Mouse (Mus musculus): ENCODE data around the gene Rnf181. TPM values are rescaled to one million over a fixed set of nuclear protein-coding genes. Genes with fewer than 3 reads are reported as not detected.
A peak's percentile ranks its signal among the peaks of the same experiment; 100 is the strongest.

The Rnf181 gene
- polyA plus RNA-seq (2016; fragmentation: Nextera tagmentation; extraction: Ambion mirVana) = 106 and 111 TPM in 2 replicates

GRCm38 (mm10) chr6:72366844-72367443 lies at the start of gene Rnf181:
TSS of gene Rnf181 (minus strand) at chr6:72366956.
- Histone ChIP-seq H3K4me3 (no peak within 1 kb of the TSS), H3K9me3 (no peaks in the 10 kb centered on the region), H3K27me3 (replicated peaks; ENCODE audit: low read depth, poor library complexity, severe bottlenecking) (no peaks in the 10 kb centered on the region), H3K27ac (replicated peaks) (no peak within 1 kb of the TSS), H3K36me3 (replicated peaks) (no peaks in the 10 kb centered on the region), H3K4me1 (peaks cover 17% of the 10 kb centered on the region)
- 74% methylated on average over 4 of the region's 4 CpGs for WGBS
- no peak for DNase-seq (ENCODE audit: low spot score)

DNA sequence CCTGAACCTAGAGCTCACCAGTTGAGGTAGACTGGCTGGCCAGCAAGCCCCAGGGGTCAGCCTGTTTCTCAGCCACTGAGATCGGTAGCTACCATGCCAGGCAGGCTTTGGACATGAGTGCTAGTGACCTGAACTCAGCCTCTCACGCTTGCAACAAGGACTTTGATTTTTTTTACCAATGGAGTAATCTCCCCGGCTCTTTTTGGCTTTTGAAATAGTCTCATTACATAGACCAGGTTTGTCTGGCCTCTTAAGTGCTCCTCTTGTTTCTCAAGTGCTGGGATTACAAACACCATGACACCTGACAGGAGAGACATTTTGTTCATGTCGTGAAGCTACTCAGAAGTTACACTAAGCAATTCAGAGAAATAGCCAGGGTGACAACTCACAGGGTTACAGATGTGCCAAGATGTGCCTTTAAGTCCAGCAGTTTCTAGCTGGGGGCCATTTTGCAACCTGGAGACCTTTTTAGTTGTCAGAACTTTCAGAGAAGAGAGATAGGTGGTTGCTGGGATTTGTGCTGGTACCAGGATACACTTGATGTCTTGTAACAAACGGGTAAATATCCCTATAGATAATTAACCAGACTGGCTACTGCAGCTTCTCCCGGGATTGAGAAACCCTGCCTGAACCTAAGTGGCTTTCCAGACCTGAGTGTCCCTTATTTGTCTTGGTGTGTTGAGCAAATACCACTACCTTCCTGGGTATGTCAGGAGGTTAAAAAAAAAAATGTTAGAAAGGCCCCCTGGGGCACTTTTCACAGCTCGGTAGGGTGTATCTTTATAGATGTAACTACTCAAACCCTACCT lies 49.4 kb upstream of the Rnf181 start:
- Histone ChIP-seq H3K36me3 (replicated peaks) (peaks cover 42% of the 10 kb centered on the region), H3K4me3 (no peak overlapping the region), H3K4me1 (peaks cover 20% of the 10 kb centered on the region), H3K27me3 (replicated peaks; ENCODE audit: low read depth, poor library complexity, severe bottlenecking) (no peaks in the 10 kb centered on the region), H3K27ac (replicated peaks) (no peak overlapping the region), H3K9me3 (no peaks in the 10 kb centered on the region)
- DNase-seq (ENCODE audit: low spot score) = no peak
- WGBS = 85% methylated on average over 7 of the region's 7 CpGs

DNA sequence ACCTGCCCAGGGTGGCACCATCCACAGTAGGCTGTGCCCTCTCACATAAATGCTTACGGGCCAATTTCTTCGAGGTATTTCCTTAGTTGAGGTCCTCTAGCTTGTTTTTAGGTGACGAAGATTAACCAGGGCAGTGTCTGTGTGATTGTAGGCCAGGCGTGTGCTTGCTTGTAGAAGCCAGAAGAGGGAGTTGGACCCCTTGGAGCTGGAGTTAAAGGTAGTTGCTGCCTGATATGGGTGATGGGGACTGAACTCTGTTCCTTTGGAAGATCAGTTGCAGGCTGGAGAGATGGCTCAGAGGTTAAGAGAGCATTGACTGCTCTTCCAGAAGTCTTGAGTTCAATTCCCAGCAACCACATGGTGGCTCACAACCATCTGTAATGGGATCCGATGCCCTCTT lies 48.4 kb upstream of the Rnf181 start:
- H3K36me3 ChIP-seq (replicated peaks) = peaks cover 33% of the 10 kb centered on the region
- no peaks in the 10 kb centered on the region for H3K9me3 ChIP-seq
- 81% methylated on average over 5 of the region's 5 CpGs for WGBS
- H3K27me3 ChIP-seq (replicated peaks; ENCODE audit: low read depth, poor library complexity, severe bottlenecking) = no peaks in the 10 kb centered on the region
- H3K27ac ChIP-seq (replicated peaks) = no peak overlapping the region
- no peak for DNase-seq (ENCODE audit: low spot score)
- H3K4me3 ChIP-seq = peak overlapping the region; percentile 87
- peaks cover 20% of the 10 kb centered on the region for H3K4me1 ChIP-seq

- 1% methylated on average over 33 of the region's 33 CpGs for WGBS
- Histone ChIP-seq H3K27me3 (replicated peaks; ENCODE audit: low read depth, poor library complexity, severe bottlenecking) (no peaks in the 10 kb centered on the region), H3K27ac (replicated peaks) (peak within 1 kb of the TSS; percentile 88), H3K4me1 (peaks cover 20% of the 10 kb centered on the region), H3K4me3 (peak within 1 kb of the TSS; percentile 87), H3K36me3 (replicated peaks) (peaks cover 23% of the 10 kb centered on the region), H3K9me3 (no peaks in the 10 kb centered on the region)
- DNase-seq (ENCODE audit: low spot score) = peak; percentile 97
Measured at GRCm38 (mm10) chr6:72414076-72414756, 47.5 kb upstream of the Rnf181 start, which contains the start of gene Ggcx. TSS of gene Ggcx (plus strand) at chr6:72414308.

GRCm38 (mm10) chr6:72410518-72410917 lies 43.8 kb upstream of the Rnf181 start:
- no peak for DNase-seq (ENCODE audit: low spot score)
- Histone ChIP-seq H3K27ac (replicated peaks) (no peak overlapping the region), H3K27me3 (replicated peaks; ENCODE audit: low read depth, poor library complexity, severe bottlenecking) (no peaks in the 10 kb centered on the region), H3K4me1 (peaks cover 16% of the 10 kb centered on the region), H3K36me3 (replicated peaks) (no peaks in the 10 kb centered on the region), H3K4me3 (no peak overlapping the region), H3K9me3 (no peaks in the 10 kb centered on the region)
- 85% methylated on average over 7 of the region's 7 CpGs for WGBS

GRCm38 (mm10) chr6:72410003-72410402 lies 43.2 kb upstream of the Rnf181 start:
- no peaks in the 10 kb centered on the region for H3K36me3 ChIP-seq (replicated peaks)
- no peak for DNase-seq (ENCODE audit: low spot score)
- H3K9me3 ChIP-seq = no peaks in the 10 kb centered on the region
- peaks cover 12% of the 10 kb centered on the region for H3K4me1 ChIP-seq
- H3K27ac ChIP-seq (replicated peaks) = no peak overlapping the region
- no peak overlapping the region for H3K4me3 ChIP-seq
- 44% methylated on average over 1 of the region's 1 CpGs for WGBS
- no peaks in the 10 kb centered on the region for H3K27me3 ChIP-seq (replicated peaks; ENCODE audit: low read depth, poor library complexity, severe bottlenecking)

DNA sequence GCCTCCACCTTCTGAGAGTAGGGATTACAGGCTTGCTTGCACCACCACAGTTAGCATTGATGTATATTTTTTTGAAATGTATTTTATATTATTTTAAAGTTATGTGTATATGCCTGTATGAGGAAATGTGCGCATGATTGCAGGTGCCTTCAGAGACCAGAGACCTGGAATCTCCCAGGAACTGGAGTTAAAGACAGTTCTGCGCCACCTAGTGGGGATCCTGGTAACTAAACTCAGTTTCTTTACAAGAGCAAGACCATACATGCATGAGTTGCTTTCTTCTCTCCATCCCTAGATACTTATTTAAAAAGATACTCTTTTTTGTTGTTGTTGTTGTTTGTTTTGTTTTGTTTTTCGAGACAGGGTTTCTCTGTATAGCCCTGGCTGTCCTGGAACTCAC lies 42.8 kb upstream of the Rnf181 start:
- Histone ChIP-seq H3K4me1 (peaks cover 7% of the 10 kb centered on the region), H3K27ac (replicated peaks) (no peak overlapping the region), H3K27me3 (replicated peaks; ENCODE audit: low read depth, poor library complexity, severe bottlenecking) (no peaks in the 10 kb centered on the region), H3K4me3 (no peak overlapping the region), H3K9me3 (no peaks in the 10 kb centered on the region), H3K36me3 (replicated peaks) (no peaks in the 10 kb centered on the region)
- DNase-seq (ENCODE audit: low spot score) = peak; percentile 66
- WGBS = 20% methylated on average over 3 of the region's 3 CpGs

- H3K27ac ChIP-seq (replicated peaks) = no peak overlapping the region
- no peaks in the 10 kb centered on the region for H3K27me3 ChIP-seq (replicated peaks; ENCODE audit: low read depth, poor library complexity, severe bottlenecking)
- peak; percentile 90 for DNase-seq (ENCODE audit: low spot score)
- no peaks in the 10 kb centered on the region for H3K4me1 ChIP-seq
- no peak overlapping the region for H3K4me3 ChIP-seq
- H3K36me3 ChIP-seq (replicated peaks) = no peaks in the 10 kb centered on the region
- H3K9me3 ChIP-seq = no peaks in the 10 kb centered on the region
- 3% methylated on average over 5 of the region's 5 CpGs for WGBS
Measured at GRCm38 (mm10) chr6:72407119-72407518, 40.4 kb upstream of the Rnf181 start.

- DNase-seq (ENCODE audit: low spot score) = no peak
- no peaks in the 10 kb centered on the region for H3K27me3 ChIP-seq (replicated peaks; ENCODE audit: low read depth, poor library complexity, severe bottlenecking)
- WGBS = 85% methylated on average over 7 of the region's 7 CpGs
- H3K36me3 ChIP-seq (replicated peaks) = no peaks in the 10 kb centered on the region
- H3K9me3 ChIP-seq = no peaks in the 10 kb centered on the region
- H3K27ac ChIP-seq (replicated peaks) = no peak overlapping the region
- no peak overlapping the region for H3K4me3 ChIP-seq
- H3K4me1 ChIP-seq = no peaks in the 10 kb centered on the region
Measured at GRCm38 (mm10) chr6:72405356-72405755, 38.6 kb upstream of the Rnf181 start.

DNA sequence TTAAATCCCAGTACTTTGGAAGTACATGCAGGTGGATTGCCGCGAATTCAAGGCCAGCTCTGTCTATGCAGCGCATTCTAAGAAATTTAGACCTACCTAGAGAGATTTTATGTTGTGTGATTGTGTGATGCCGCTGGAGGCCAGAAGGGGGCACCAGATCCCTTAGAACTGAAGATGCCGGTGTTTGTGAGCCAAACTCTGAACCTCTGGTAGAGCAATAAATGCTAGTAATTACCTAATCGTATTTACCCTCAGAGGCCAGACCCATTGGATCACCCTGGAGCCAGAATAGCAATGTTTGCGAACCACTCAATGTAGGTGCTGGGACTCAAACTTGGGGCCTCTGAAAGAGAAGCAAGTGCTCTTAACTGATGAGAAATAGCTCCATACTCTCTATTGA lies 35.1 kb upstream of the Rnf181 start:
- Histone ChIP-seq H3K4me3 (no peak overlapping the region), H3K4me1 (no peaks in the 10 kb centered on the region), H3K27me3 (replicated peaks; ENCODE audit: low read depth, poor library complexity, severe bottlenecking) (no peaks in the 10 kb centered on the region), H3K27ac (replicated peaks) (no peak overlapping the region), H3K36me3 (replicated peaks) (no peaks in the 10 kb centered on the region), H3K9me3 (no peaks in the 10 kb centered on the region)
- 24% methylated on average over 7 of the region's 7 CpGs for WGBS
- peak; percentile 74 for DNase-seq (ENCODE audit: low spot score)

DNA sequence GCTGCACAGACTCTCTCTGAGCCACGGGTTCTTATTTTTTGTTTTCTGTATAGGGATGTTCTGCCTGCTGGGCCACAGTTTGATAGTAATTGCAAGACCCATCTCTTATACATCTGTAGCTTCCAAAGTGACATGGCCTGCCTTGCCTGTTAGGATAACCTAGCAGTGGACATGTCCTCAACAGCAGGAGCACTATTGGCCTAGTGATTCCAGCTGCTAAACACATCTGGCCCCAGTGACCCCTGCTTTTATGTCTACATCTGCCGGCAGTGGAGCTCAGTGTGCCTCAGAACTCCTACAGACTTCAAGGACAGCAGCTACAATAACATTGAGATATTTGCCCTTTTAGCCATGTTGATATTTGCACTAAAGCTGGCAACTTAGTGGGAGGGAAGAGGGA lies 33.2 kb upstream of the Rnf181 start:
- DNase-seq (ENCODE audit: low spot score) = no peak
- Histone ChIP-seq H3K27ac (replicated peaks) (no peak overlapping the region), H3K27me3 (replicated peaks; ENCODE audit: low read depth, poor library complexity, severe bottlenecking) (no peaks in the 10 kb centered on the region), H3K4me1 (no peaks in the 10 kb centered on the region), H3K9me3 (no peaks in the 10 kb centered on the region), H3K4me3 (no peak overlapping the region), H3K36me3 (replicated peaks) (no peaks in the 10 kb centered on the region)
- WGBS = 54% methylated on average over 2 of the region's 2 CpGs

- no peak overlapping the region for H3K4me3 ChIP-seq
- no peak for DNase-seq (ENCODE audit: low spot score)
- no peak overlapping the region for H3K27ac ChIP-seq (replicated peaks)
- WGBS = 82% methylated on average over 10 of the region's 10 CpGs
- no peaks in the 10 kb centered on the region for H3K9me3 ChIP-seq
- no peaks in the 10 kb centered on the region for H3K36me3 ChIP-seq (replicated peaks)
- peaks cover 9% of the 10 kb centered on the region; the same call in 1 of the 2 replicates for H3K4me1 ChIP-seq
- H3K27me3 ChIP-seq (replicated peaks; ENCODE audit: low read depth, poor library complexity, severe bottlenecking) = no peaks in the 10 kb centered on the region
Measured at GRCm38 (mm10) chr6:72396837-72397251, 30.1 kb upstream of the Rnf181 start.
